Mouse (Mus musculus) MEL (cell line): ENCODE measurements around the gene Timm17a. TPM values are rescaled to one million over a fixed set of nuclear protein-coding genes. Genes with fewer than 3 reads are reported as not detected.

Experiments
- DNase-seq: peaks from one replicate; pipeline ENCODE4 v3.0.0; 2011; ENCODE audit warnings: low read depth, low spot score
- H3K27ac ChIP-seq: 2 replicates; pipeline ENCODE4 v1.5.1; 2012; ENCODE audit warnings: low read depth, mild to moderate bottlenecking, control low read depth, low read length, moderate library complexity; ENCODE audit not compliant: control insufficient read depth
- H3K27me3 ChIP-seq, 2 experiments: fragments of 150-350 bp in 1 of 2; sonication (generic) in 1 of 2; 2 replicates each; pipeline ENCODE4 v1.6.1; 2012; ENCODE audit warnings: low read length in 2 of 2, mild to moderate bottlenecking in 2 of 2, improper control_type of control experiment in 1 of 2, moderate library complexity in 1 of 2; ENCODE audit not compliant: insufficient read depth in 2 of 2, control insufficient read depth in 1 of 2
- H3K36me3 ChIP-seq, 2 experiments: 2 replicates each; pipeline ENCODE4 v1.6.1; 2012 to 2014; ENCODE audit warnings: low read length in 2 of 2, improper control_type of control experiment in 1 of 2, inconsistent platforms in 1 of 2, mild to moderate bottlenecking in 1 of 2; ENCODE audit not compliant: insufficient read depth in 2 of 2, control insufficient read depth in 1 of 2
- H3K4me1 ChIP-seq, 2 experiments: fragments of 150-350 bp in 1 of 2; sonication (generic) in 1 of 2; 2 replicates each; pipeline ENCODE4 v1.6.1; 2012; ENCODE audit warnings: low read length in 2 of 2, improper control_type of control experiment in 1 of 2, mild to moderate bottlenecking in 1 of 2; ENCODE audit not compliant: insufficient read depth in 2 of 2, control insufficient read depth in 1 of 2
- H3K4me3 ChIP-seq, 2 experiments: fragments of 150-350 bp in 1 of 2; sonication (generic) in 1 of 2; 2 replicates each; pipeline ENCODE4 v1.5.1; 2012; ENCODE audit warnings: low read depth in 2 of 2, low read length in 2 of 2, mild to moderate bottlenecking in 2 of 2, moderate library complexity in 2 of 2, control low read depth in 1 of 2, improper control_type of control experiment in 1 of 2; ENCODE audit not compliant: control insufficient read depth in 1 of 2, insufficient read depth in 1 of 2
- H3K79me2 ChIP-seq: 2 replicates; pipeline ENCODE4 v1.6.1; 2012; ENCODE audit warnings: mild to moderate bottlenecking, low read length, moderate library complexity; ENCODE audit not compliant: control insufficient read depth, poor library complexity, insufficient read depth
- H3K9ac ChIP-seq: 2 replicates; pipeline ENCODE4 v1.6.1; 2012; ENCODE audit warnings: low read depth, mild to moderate bottlenecking, control low read depth, low read length, moderate library complexity; ENCODE audit not compliant: control insufficient read depth, poor library complexity, severe bottlenecking
- H3K9me3 ChIP-seq: fragments of 150-350 bp; sonication (generic); replicated peaks from 2 replicates; pipeline ENCODE4 v1.6.1; 2012; ENCODE audit warnings: mild to moderate bottlenecking, low read length, improper control_type of control experiment, moderate library complexity; ENCODE audit not compliant: insufficient read depth
- BHLHE40 ChIP-seq: IDR thresholded peaks from 2 replicates; pipeline ENCODE4 v1.6.1; 2012; ENCODE audit warnings: low read depth, mild to moderate bottlenecking, inconsistent platforms, low read length, improper control_type of control experiment, borderline replicate concordance
- CHD1 ChIP-seq: IDR thresholded peaks from 2 replicates; pipeline ENCODE4 v1.6.1; 2012; ENCODE audit warnings: low read depth, mild to moderate bottlenecking, inconsistent platforms, low read length, improper control_type of control experiment
- CTCF ChIP-seq, 3 experiments: IDR thresholded peaks in 2 of 3; conservative IDR thresholded peaks in 1 of 3; 2 replicates each; pipeline ENCODE4 v1.5.1; 2011 to 2012; ENCODE audit warnings: low read length in 3 of 3, low read depth in 2 of 3, mild to moderate bottlenecking in 2 of 3, improper control_type of control experiment in 1 of 3, inconsistent platforms in 1 of 3, mixed read lengths in 1 of 3, moderate library complexity in 1 of 3; ENCODE audit not compliant: control insufficient read depth in 1 of 3, insufficient read depth in 1 of 3, poor library complexity in 1 of 3, severe bottlenecking in 1 of 3
- E2F4 ChIP-seq: IDR thresholded peaks from 2 replicates; pipeline ENCODE4 v1.6.1; 2011; ENCODE audit warnings: low read depth, low read length, improper control_type of control experiment, borderline replicate concordance
- ELF1 ChIP-seq: IDR thresholded peaks from 2 replicates; pipeline ENCODE4 v1.6.1; 2014; ENCODE audit warnings: low read depth, mild to moderate bottlenecking, inconsistent platforms, low read length, improper control_type of control experiment, moderate library complexity
- ETS1 ChIP-seq: IDR thresholded peaks from 2 replicates; pipeline ENCODE4 v1.6.1; 2012; ENCODE audit warnings: low read depth, mild to moderate bottlenecking, inconsistent platforms, low read length, improper control_type of control experiment, moderate library complexity
- GATA1 ChIP-seq: IDR thresholded peaks from 2 replicates; pipeline ENCODE4 v1.6.1; 2011; ENCODE audit warnings: low read depth, low read length, improper control_type of control experiment
- JUND ChIP-seq: IDR thresholded peaks from 2 replicates; pipeline ENCODE4 v1.6.1; 2011; ENCODE audit warnings: low read depth, mild to moderate bottlenecking, improper control_type of control experiment, low read length
- KAT2A ChIP-seq: conservative IDR thresholded peaks from 2 replicates; pipeline ENCODE4 v1.6.1; 2012; ENCODE audit warnings: low read depth, low read length, improper control_type of control experiment, inconsistent platforms
- MAFK ChIP-seq: IDR thresholded peaks from 2 replicates; pipeline ENCODE4 v1.6.1; 2011; ENCODE audit warnings: low read depth, mild to moderate bottlenecking, low read length, improper control_type of control experiment, borderline replicate concordance
- MAZ ChIP-seq: IDR thresholded peaks from 2 replicates; pipeline ENCODE4 v1.6.1; 2012; ENCODE audit warnings: low read depth, mild to moderate bottlenecking, inconsistent platforms, low read length, improper control_type of control experiment
- MXI1 ChIP-seq: IDR thresholded peaks from 2 replicates; pipeline ENCODE4 v1.6.1; 2011; ENCODE audit warnings: mild to moderate bottlenecking, low read depth, low read length, improper control_type of control experiment
- RCOR1 ChIP-seq: IDR thresholded peaks from 2 replicates; pipeline ENCODE4 v1.6.1; 2012; ENCODE audit warnings: low read depth, mild to moderate bottlenecking, inconsistent platforms, low read length, improper control_type of control experiment
- SIN3A ChIP-seq: IDR thresholded peaks from 2 replicates; pipeline ENCODE4 v1.6.1; 2012; ENCODE audit warnings: low read length, improper control_type of control experiment, inconsistent platforms
- TCF12 ChIP-seq: IDR thresholded peaks from 2 replicates; pipeline ENCODE4 v1.6.1; 2014; ENCODE audit warnings: low read depth, mild to moderate bottlenecking, inconsistent platforms, low read length, improper control_type of control experiment, moderate library complexity
- UBTF ChIP-seq: IDR thresholded peaks from 2 replicates; pipeline ENCODE4 v1.6.1; 2012; ENCODE audit warnings: low read depth, mild to moderate bottlenecking, inconsistent platforms, low read length, improper control_type of control experiment, moderate library complexity, borderline replicate concordance; ENCODE audit not compliant: insufficient read depth
- USF1 ChIP-seq: IDR thresholded peaks from 2 replicates; pipeline ENCODE4 v1.6.1; 2014; ENCODE audit warnings: low read depth, mild to moderate bottlenecking, inconsistent platforms, low read length, improper control_type of control experiment, moderate library complexity
- ZC3H11A ChIP-seq: IDR thresholded peaks from 2 replicates; pipeline ENCODE4 v1.6.1; 2012; ENCODE audit warnings: low read depth, mild to moderate bottlenecking, inconsistent platforms, low read length, improper control_type of control experiment
- ZKSCAN1 ChIP-seq: IDR thresholded peaks from 2 replicates; pipeline ENCODE4 v1.6.1; 2012; ENCODE audit warnings: low read depth, mild to moderate bottlenecking, inconsistent platforms, low read length, improper control_type of control experiment, moderate library complexity
- ZMIZ1 ChIP-seq: IDR thresholded peaks from 2 replicates; pipeline ENCODE4 v1.6.1; 2012; ENCODE audit warnings: low read depth, mild to moderate bottlenecking, inconsistent platforms, low read length, improper control_type of control experiment, moderate library complexity
- polyA plus RNA-seq, 2 experiments: library from polyadenylated mRNA; stranded (reverse) in 1 of 2; unstranded in 1 of 2; fragments of >175 nt in 1 of 2; fragments of >200 nt in 1 of 2; gene quantifications; 2 replicates each; pipeline versions ENCODE4 v1.2.1 to v1.2.4; 2012; ENCODE audit warnings: low replicate concordance in 2 of 2, low read depth in 1 of 2; ENCODE audit not compliant: insufficient read length in 2 of 2, insufficient read depth in 1 of 2, missing spikeins in 1 of 2
- total RNA-seq: library from RNA; depleted of rRNA; stranded (reverse); fragments of 300-350 nt; gene quantifications from 2 replicates; pipeline ENCODE4 v1.2.3, GENCODE M21; 2012

Timm17a gene
- total and polyA plus RNA-seq, 3 experiments, result 177 to 315 TPM; not detected in 1

GRCm38 (mm10) chr1:135290908-135291307 is 22.7 kb downstream of the Timm17a start:
- H3K4me1 ChIP-seq, result no peaks in the 10 kb centered on the region
- H3K36me3 ChIP-seq, result no peaks in the 10 kb centered on the region
- TF ChIP-seq BHLHE40 (no peak), MAFK (no peak), UBTF (no peak), MAZ (no peak), ZKSCAN1 (no peak), CTCF (IDR thresholded peaks at IDR 0.05 in 2 of 3, conservative IDR thresholded peaks at IDR 0.05 in 1 of 3; ENCODE audit: control insufficient read depth in 1 of 3, insufficient read depth in 1 of 3, low read depth in 2 of 3, low read length in 3 of 3, poor library complexity in 1 of 3, severe bottlenecking in 1 of 3) (no peak), RCOR1 (no peak), JUND (no peak), USF1 (no peak), ELF1 (no peak)
- TF ChIP-seq, all 39 proteins: peak for 0
- H3K9ac ChIP-seq, result no peak overlapping the region
- H3K27me3 ChIP-seq, result no peaks in the 10 kb centered on the region
- no peak overlapping the region for H3K4me3 ChIP-seq
- DNase-seq, result no peak
- no peak overlapping the region for H3K27ac ChIP-seq
- no peaks in the 10 kb centered on the region for H3K79me2 ChIP-seq
- no peaks in the 10 kb centered on the region for H3K9me3 ChIP-seq

- H3K4me1 ChIP-seq, result peaks cover 0 to 4% of the 10 kb centered on the region in 2 experiments; a peak in 1 of 4 replicates
- no peak for DNase-seq
- H3K36me3 ChIP-seq, result no peaks in the 10 kb centered on the region
- H3K27ac ChIP-seq, result no peak overlapping the region
- H3K9me3 ChIP-seq, result no peaks in the 10 kb centered on the region
- no peaks in the 10 kb centered on the region for H3K27me3 ChIP-seq
- H3K79me2 ChIP-seq, result no peaks in the 10 kb centered on the region; the same call in 1 of the 2 replicates
- H3K9ac ChIP-seq, result no peak overlapping the region
- TF ChIP-seq CHD1 (no peak), SIN3A (no peak), GATA1 (no peak), ZMIZ1 (no peak), E2F4 (no peak), MXI1 (no peak), ZC3H11A (no peak), ETS1 (no peak), KAT2A (no peak), MAFK (no peak), TCF12 (no peak)
- no peak overlapping the region for H3K4me3 ChIP-seq
Measured at GRCm38 (mm10) chr1:135286311-135286710, 27.3 kb downstream of the Timm17a start.
